Mouse (Mus musculus): ENCODE data around the gene Mpig6b.

DNA sequence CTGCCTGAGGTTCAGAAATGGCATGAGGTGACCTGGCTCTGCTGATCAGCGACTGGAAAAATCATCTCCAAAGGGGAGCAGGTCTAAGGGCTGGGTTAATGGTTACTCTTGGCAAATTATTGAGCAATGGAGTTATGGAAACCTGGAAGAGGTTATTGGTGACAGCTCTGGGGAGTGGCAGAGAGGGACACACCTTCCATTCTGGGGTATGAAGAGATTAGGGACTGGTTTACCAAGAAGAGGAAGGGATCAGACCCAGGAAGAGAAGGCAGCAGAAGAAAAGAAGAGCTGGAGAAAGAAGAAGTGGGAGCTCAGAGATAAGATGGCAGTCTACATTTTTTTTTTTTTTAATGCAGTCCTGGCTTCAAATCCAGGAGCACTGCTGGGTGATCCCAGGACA, 18.3 kb downstream of the Mpig6b start:
- TF ChIP-seq EP300 (IDR thresholded peaks at IDR 0.05; ENCODE audit: insufficient read depth, low read depth, low read length) = no peak
- TF ChIP-seq POLR2A (IDR thresholded peaks at IDR 0.05; ENCODE audit: insufficient read depth, low read depth, low read length) = no peak

Measured in heart, adult 2 months (tissue).